ENCODE assay signal across 10 mouse cellular contexts in genomic region chr19:4813015-4813414, GRCm38 (mm10). TPM values are rescaled to one million over a fixed set of nuclear protein-coding genes. Genes with fewer than 3 reads are reported as not detected.
DNase-seq lines count a peak whose midpoint lies in the region; ATAC-seq lines count a peak whose summit lies in the region.
"Had no signal": no experiment of that assay in that cellular context is flagged by ENCODE, and none has a peak within 500 bp of the region (broad histone marks: within the 10 kb centered on the region; RNA-seq: fewer than 3 reads in every experiment).

No protein-coding gene starts in this region.

- 75% methylated on average over 6 of the region's 6 CpGs for WGBS in liver, embryonic 12.5 days (ENCODE audit: insufficient replicate concordance)

- 0 out of 2 replicates have a peak, but pooled peaks cover 2% of the 10 kb centered on the region for H3K36me3 ChIP-seq in liver, embryonic 12.5 days
- no peaks in the 10 kb centered on the region for H3K36me3 ChIP-seq in splenic B cell, adult 2 months (ENCODE audit: control insufficient read depth, insufficient read depth, low read length, poor library complexity, severe bottlenecking)
- H3K36me3 ChIP-seq: embryonic facial prominence, embryonic 15.5 days had no signal

- H3K9me3 ChIP-seq in liver, embryonic 12.5 days (replicated peaks), result no peaks in the 10 kb centered on the region; the same call in 1 of the 2 replicates
- H3K9me3 ChIP-seq: embryonic facial prominence, embryonic 15.5 days had no signal

- peaks cover 24% of the 10 kb centered on the region for H3K4me1 ChIP-seq in liver, embryonic 12.5 days

- no peaks in the 10 kb centered on the region; the same call in 1 of the 2 replicates for H3K27me3 ChIP-seq in liver, embryonic 12.5 days (replicated peaks)
- H3K27me3 ChIP-seq in splenic B cell, adult 2 months (ENCODE audit: control insufficient read depth, insufficient read depth, low read length, poor library complexity, severe bottlenecking), result no peaks in the 10 kb centered on the region
- H3K27me3 ChIP-seq: embryonic facial prominence, embryonic 15.5 days had no signal

- ATAC-seq in liver, embryonic 12.5 days, result no peak

- no peak overlapping the region for H3K4me2 ChIP-seq in liver, embryonic 12.5 days

- peak; percentile 32 to 33 for DNase-seq in cerebellum, adult 18-20 months
- no peak for DNase-seq in cerebellum, adult 11-12 months
- peak; percentile 64 for DNase-seq in liver
- DNase-seq in cerebellum, postnatal 25 days, result peak; percentile 25 to 59
- peak; percentile 42 for DNase-seq in splenic B cell, adult 2 months (ENCODE audit: low read depth, low spot score)
- no peak for DNase-seq in urinary bladder, postnatal 14 days (ENCODE audit: low spot score)
- DNase-seq in left cerebral cortex, adult 8-10 months (ENCODE audit: low spot score in 2 of 2), result no peak

- no peak overlapping the region for H3K4me3 ChIP-seq in liver, embryonic 12.5 days

- no peak overlapping the region for H3K9ac ChIP-seq in liver, embryonic 12.5 days
- H3K9ac ChIP-seq: embryonic facial prominence, embryonic 15.5 days had no signal

- H3K27ac ChIP-seq in liver, embryonic 12.5 days, result no peak overlapping the region

RNA-seq across cellular contexts. Expression of gene Rbm14, which starts 1.6 kb away (rescaled TPM):
- polyA plus RNA-seq in liver, embryonic 12.5 days (2016; fragmentation: Nextera tagmentation; extraction: Ambion mirVana), result 62.0 and 63.5 TPM in 2 replicates
- total RNA-seq in left cerebral cortex, adult 8-10 months (2022), result 10 to 100 TPM; 33.9 to 49.3 (median 43.7) TPM

RNA-seq across cellular contexts. Expression of gene Gm21992, which starts 1.6 kb away (rescaled TPM):
- 18.1 and 18.9 TPM in 2 replicates for polyA plus RNA-seq in liver, embryonic 12.5 days (2016; fragmentation: Nextera tagmentation; extraction: Ambion mirVana)
- 10 to 100 TPM; 25.1 to 31.9 (median 29.8) TPM for total RNA-seq in left cerebral cortex, adult 8-10 months (2022)

RNA-seq across cellular contexts. Expression of gene Rbm4, which starts 19.3 kb away (rescaled TPM):
- polyA plus RNA-seq in liver, embryonic 12.5 days (2016; fragmentation: Nextera tagmentation; extraction: Ambion mirVana), result 30.7 and 32.6 TPM in 2 replicates
- 100 to 1,000 TPM in 1 of 4 experiments, 10 to 100 TPM in 3; 84.7 to 114 (median 94.1) TPM for total RNA-seq in left cerebral cortex, adult 8-10 months (2022)

RNA-seq across cellular contexts. Expression of gene Ccs, which starts 26.1 kb away (rescaled TPM):
- polyA plus RNA-seq in liver, embryonic 12.5 days (2016; fragmentation: Nextera tagmentation; extraction: Ambion mirVana), result 40.3 and 43.6 TPM in 2 replicates
- 10 to 100 TPM; 30.1 to 35.8 (median 33.5) TPM for total RNA-seq in left cerebral cortex, adult 8-10 months (2022)

RNA-seq across cellular contexts. Expression of gene Ccdc87, which starts 26.2 kb away (rescaled TPM):
- not detected in 2 replicates for polyA plus RNA-seq in liver, embryonic 12.5 days (2016; fragmentation: Nextera tagmentation; extraction: Ambion mirVana)
- total RNA-seq in left cerebral cortex, adult 8-10 months (2022), result 1 to 10 TPM; 2.3 to 3.1 (median 2.6) TPM
- total RNA-seq: neutrophil, adult 5-6 weeks had no signal

Comparison
In these comparisons a context has a peak if more than half of its experiments do, and no peak if none do; other contexts are left out.
1. DNase-seq: peak in cerebellum, adult 18-20 months (2 of 2), liver (single experiment), cerebellum, postnatal 25 days (2 of 2) and splenic B cell, adult 2 months (single experiment); none in cerebellum, adult 11-12 months (single experiment), urinary bladder, postnatal 14 days (single experiment) and left cerebral cortex, adult 8-10 months (0 of 2).